Mouse (Mus musculus) intestine, embryonic 14.5 days (tissue): ENCODE data around the gene Anapc5. TPM values are rescaled to one million over a fixed set of nuclear protein-coding genes. Genes with fewer than 3 reads are reported as not detected.

Source experiments
- ATAC-seq: fragments of 200-750 bp; cut with Nextera tagmentation; replicated peaks from 2 replicates; pipeline ENCODE4 v1.8.0; 2017; ENCODE audit warnings: low read depth, moderate number of reproducible peaks, moderate TSS enrichment, moderate library complexity; ENCODE audit not compliant: low FRiP score, low TSS enrichment
- DNase-seq: peaks from one replicate; pipeline ENCODE4 v3.0.0-alpha.2; 2018; ENCODE audit warnings: low spot score
- H3K27ac ChIP-seq: fragments of 300-500 bp; sonication (generic); 2 replicates; pipeline ENCODE4 v1.5.1; 2014; ENCODE audit warnings: low read depth, mild to moderate bottlenecking, control low read depth
- H3K27me3 ChIP-seq: fragments of 300-500 bp; sonication (generic); replicated peaks from 2 replicates; pipeline ENCODE4 v1.6.1; 2014; ENCODE audit warnings: low read length, control low read depth; ENCODE audit not compliant: control insufficient read depth, insufficient read depth
- H3K36me3 ChIP-seq: fragments of 300-500 bp; sonication (generic); 2 replicates; pipeline ENCODE4 v1.6.1; 2014; ENCODE audit warnings: low read length, control low read depth; ENCODE audit not compliant: control insufficient read depth, insufficient read depth
- H3K4me1 ChIP-seq: fragments of 300-500 bp; sonication (generic); replicated peaks from 2 replicates; pipeline ENCODE4 v1.6.1; 2014; ENCODE audit warnings: low read length, control low read depth, mixed read lengths; ENCODE audit not compliant: control insufficient read depth, insufficient read depth
- H3K4me2 ChIP-seq: fragments of 300-500 bp; sonication (generic); 2 replicates; pipeline ENCODE4 v1.6.1; 2014; ENCODE audit warnings: low read length
- H3K4me3 ChIP-seq: fragments of 300-500 bp; sonication (generic); 2 replicates; pipeline ENCODE4 v1.5.1; 2014; ENCODE audit warnings: low read depth, low read length, control low read depth, mixed read lengths
- H3K9ac ChIP-seq: fragments of 300-500 bp; sonication (generic); 2 replicates; pipeline ENCODE4 v1.6.1; 2014; ENCODE audit warnings: mild to moderate bottlenecking, low read length
- H3K9me3 ChIP-seq: fragments of 300-500 bp; sonication (generic); 2 replicates; pipeline ENCODE4 v1.6.1; 2016; ENCODE audit warnings: low read length, control low read depth; ENCODE audit not compliant: control insufficient read depth
- WGBS: fragments of 180-500 bp; shearing (Covaris S2); extraction: QIAGEN DNeasy Blood & Tissue Kit; methylation state at CpG from one replicate; pipeline ENCODE4 v1.1.7; 2014; 5-methylcytosine and 5-hydroxymethylcytosine counted together
- polyA plus RNA-seq: library from polyadenylated mRNA; unstranded; fragments of >200 nt; fragmentation: Nextera tagmentation; extraction: Ambion mirVana; gene quantifications from 2 replicates; pipeline ENCODE4 v1.2.1, GENCODE M21; 2014

The Anapc5 gene
- polyA plus RNA-seq, 1 experiment from 2014 or later: 448 TPM

GRCm38 (mm10) chr5:122775646-122776286, 45.4 kb downstream of the Anapc5 start:
- H3K9me3 ChIP-seq: no peaks in the 10 kb centered on the region
- H3K36me3 ChIP-seq: no peaks in the 10 kb centered on the region
- no peaks in the 10 kb centered on the region for H3K27me3 ChIP-seq
- no peak for ATAC-seq
- WGBS: 75% methylated on average over 13 of the region's 14 CpGs
- no peak overlapping the region for H3K4me3 ChIP-seq
- DNase-seq: no peak
- no peak overlapping the region for H3K9ac ChIP-seq
- H3K27ac ChIP-seq: no peak overlapping the region
- peaks cover 9% of the 10 kb centered on the region; the same call in 1 of the 2 replicates for H3K4me1 ChIP-seq
- no peak overlapping the region for H3K4me2 ChIP-seq

GRCm38 (mm10) chr5:122774743-122775611, 46.2 kb downstream of the Anapc5 start:
- H3K4me1 ChIP-seq: peaks cover 13% of the 10 kb centered on the region; the same call in 1 of the 2 replicates
- WGBS: 73% methylated on average over 28 of the region's 28 CpGs
- H3K9ac ChIP-seq: no peak overlapping the region
- no peaks in the 10 kb centered on the region for H3K36me3 ChIP-seq
- H3K27ac ChIP-seq: no peak overlapping the region
- no peak overlapping the region for H3K4me3 ChIP-seq
- DNase-seq: no peak
- ATAC-seq: no peak
- no peaks in the 10 kb centered on the region for H3K27me3 ChIP-seq
- no peak overlapping the region for H3K4me2 ChIP-seq
- no peaks in the 10 kb centered on the region for H3K9me3 ChIP-seq

GRCm38 (mm10) chr5:122773756-122774155, 47.4 kb downstream of the Anapc5 start:
- Histone ChIP-seq H3K27ac (no peak overlapping the region), H3K4me1 (peaks cover 12% of the 10 kb centered on the region; the same call in 1 of the 2 replicates), H3K9me3 (no peaks in the 10 kb centered on the region), H3K9ac (no peak overlapping the region), H3K4me2 (no peak overlapping the region), H3K4me3 (no peak overlapping the region), H3K27me3 (no peaks in the 10 kb centered on the region), H3K36me3 (no peaks in the 10 kb centered on the region)
- 83% methylated on average over 11 of the region's 11 CpGs for WGBS
- DNase-seq (no peak), ATAC-seq (no peak)

- Histone ChIP-seq H3K4me3 (no peak overlapping the region), H3K9me3 (no peaks in the 10 kb centered on the region), H3K27ac (no peak overlapping the region), H3K36me3 (no peaks in the 10 kb centered on the region), H3K4me2 (no peak overlapping the region), H3K4me1 (0 out of 2 replicates have a peak, but pooled peaks cover 8% of the 10 kb centered on the region), H3K27me3 (no peaks in the 10 kb centered on the region), H3K9ac (no peak overlapping the region)
- 80% methylated on average over 9 of the region's 9 CpGs for WGBS
- DNase-seq: no peak
- ATAC-seq: no peak
These were observed 49.7 kb downstream of the Anapc5 start for GRCm38 (mm10) chr5:122771428-122771827.

GRCm38 (mm10) chr5:122770806-122771261, 50.3 kb downstream of the Anapc5 start:
- Histone ChIP-seq H3K9me3 (no peaks in the 10 kb centered on the region), H3K9ac (no peak overlapping the region), H3K36me3 (no peaks in the 10 kb centered on the region), H3K27me3 (no peaks in the 10 kb centered on the region), H3K4me2 (no peak overlapping the region), H3K27ac (peak overlapping the region; percentile 22; the same call in 1 of the 2 replicates), H3K4me1 (0 out of 2 replicates have a peak, but pooled peaks cover 8% of the 10 kb centered on the region), H3K4me3 (no peak overlapping the region)
- 57% methylated on average over 10 of the region's 10 CpGs for WGBS
- ATAC-seq (no peak), DNase-seq (no peak)

- Histone ChIP-seq H3K9me3 (no peaks in the 10 kb centered on the region), H3K4me2 (no peak overlapping the region), H3K36me3 (no peaks in the 10 kb centered on the region), H3K27ac (peak overlapping the region; percentile 22; the same call in 1 of the 2 replicates), H3K9ac (no peak overlapping the region), H3K4me3 (no peak overlapping the region), H3K4me1 (0 out of 2 replicates have a peak, but pooled peaks cover 8% of the 10 kb centered on the region), H3K27me3 (no peaks in the 10 kb centered on the region)
- no peak for DNase-seq
- 77% methylated on average over 7 of the region's 7 CpGs for WGBS
- no peak for ATAC-seq
These were observed 50.8 kb downstream of the Anapc5 start for GRCm38 (mm10) chr5:122770304-122770703.

- WGBS: 88% methylated on average over 15 of the region's 15 CpGs
- Histone ChIP-seq H3K27me3 (no peaks in the 10 kb centered on the region), H3K9ac (no peak overlapping the region), H3K9me3 (no peaks in the 10 kb centered on the region), H3K27ac (no peak overlapping the region), H3K4me1 (0 out of 2 replicates have a peak, but pooled peaks cover 8% of the 10 kb centered on the region), H3K4me3 (no peak overlapping the region), H3K36me3 (no peaks in the 10 kb centered on the region), H3K4me2 (no peak overlapping the region)
- ATAC-seq (no peak), DNase-seq (no peak)
These were observed 52.0 kb downstream of the Anapc5 start for GRCm38 (mm10) chr5:122769101-122769568.

- 91% methylated on average over 11 of the region's 11 CpGs for WGBS
- H3K4me3 ChIP-seq: no peak overlapping the region
- no peak overlapping the region for H3K4me2 ChIP-seq
- no peak overlapping the region for H3K27ac ChIP-seq
- H3K4me1 ChIP-seq: 0 out of 2 replicates have a peak, but pooled peaks cover 8% of the 10 kb centered on the region
- DNase-seq: no peak
- no peaks in the 10 kb centered on the region for H3K36me3 ChIP-seq
- no peak for ATAC-seq
- no peak overlapping the region for H3K9ac ChIP-seq
- H3K27me3 ChIP-seq: no peaks in the 10 kb centered on the region
- no peaks in the 10 kb centered on the region for H3K9me3 ChIP-seq
These were observed 53.9 kb downstream of the Anapc5 start for GRCm38 (mm10) chr5:122767283-122767682.
